Mouse (Mus musculus) CH12.LX (cell line): ENCODE measurements at regions not wholly inside any gene's neighbourhood (a gene's known extent, or its start where the extent isn't known, plus 50 kb on each side); places are given as distances from the start of the nearest gene placed in this dataset.

ENCODE experiments used
- DNase-seq: peaks from one replicate; pipeline ENCODE4 v3.0.0-alpha.2; 2013; ENCODE audit errors: extremely low read depth
- H3K27ac ChIP-seq: 2 replicates; pipeline ENCODE4 v1.5.1; 2012; ENCODE audit warnings: low read depth, mild to moderate bottlenecking, control low read depth, moderate library complexity; ENCODE audit not compliant: insufficient read depth
- H3K27me3 ChIP-seq: replicated peaks from 2 replicates; pipeline ENCODE3; 2012; ENCODE audit warnings: inconsistent platforms
- H3K36me3 ChIP-seq, 2 experiments: replicated peaks in 1 of 2; 2 replicates each; pipeline versions ENCODE3 to v1.6.1; 2012; ENCODE audit warnings: inconsistent platforms in 1 of 2, low read length in 1 of 2, mild to moderate bottlenecking in 1 of 2, mixed read lengths in 1 of 2, moderate library complexity in 1 of 2; ENCODE audit not compliant: control insufficient read depth in 1 of 2, insufficient read depth in 1 of 2
- H3K4me1 ChIP-seq, 2 experiments: 2 replicates each; pipeline ENCODE4 v1.6.1; 2012; ENCODE audit warnings: inconsistent platforms in 1 of 2, moderate library complexity in 1 of 2; ENCODE audit not compliant: insufficient read depth in 2 of 2, control insufficient read depth in 1 of 2
- H3K4me2 ChIP-seq: 2 replicates; pipeline ENCODE4 v1.6.1; 2012; ENCODE audit warnings: low read depth, mild to moderate bottlenecking, control low read depth; ENCODE audit not compliant: poor library complexity, insufficient read depth, severe bottlenecking
- H3K4me3 ChIP-seq, 3 experiments: fragments of 150-350 bp in 1 of 3; sonication (generic) in 1 of 3; replicated peaks in 1 of 3; 2 replicates each; pipeline versions ENCODE3 to v1.5.1; 2011 to 2012; ENCODE audit warnings: low read depth in 2 of 3, low read length in 2 of 3, mild to moderate bottlenecking in 2 of 3, moderate library complexity in 2 of 3, control low read depth in 1 of 3, improper control_type of control experiment in 1 of 3, inconsistent platforms in 1 of 3, mixed read lengths in 1 of 3; ENCODE audit not compliant: poor library complexity in 1 of 3
- H3K79me2 ChIP-seq: replicated peaks from 2 replicates; pipeline ENCODE4 v1.6.1; 2012; ENCODE audit warnings: mild to moderate bottlenecking, moderate library complexity; ENCODE audit not compliant: control insufficient read depth, poor library complexity, insufficient read depth, severe bottlenecking; ENCODE audit errors: extremely low read depth
- H3K9ac ChIP-seq: 2 replicates; pipeline ENCODE4 v1.6.1; 2012; ENCODE audit warnings: low read depth, mild to moderate bottlenecking, control low read depth, moderate library complexity; ENCODE audit not compliant: insufficient read depth
- H3K9me3 ChIP-seq: replicated peaks from 2 replicates; pipeline ENCODE3; 2012; ENCODE audit warnings: low read length, inconsistent platforms, mixed read lengths
- BHLHE40 ChIP-seq: IDR thresholded peaks from 2 replicates; pipeline ENCODE4 v1.6.1; 2011; ENCODE audit warnings: mild to moderate bottlenecking, low read depth, low read length, improper control_type of control experiment
- CHD1 ChIP-seq: IDR thresholded peaks from 2 replicates; pipeline ENCODE4 v1.6.1; 2012; ENCODE audit warnings: low read depth, low read length, improper control_type of control experiment, inconsistent platforms
- ETS1 ChIP-seq: conservative IDR thresholded peaks from 2 replicates; pipeline ENCODE4 v1.6.1; 2012; ENCODE audit warnings: low read depth, mild to moderate bottlenecking, inconsistent platforms, low read length, improper control_type of control experiment, moderate library complexity
- GABPA ChIP-seq: IDR thresholded peaks from 2 replicates; pipeline ENCODE4 v1.6.1; 2012; ENCODE audit warnings: low read depth, low read length, improper control_type of control experiment, inconsistent platforms; ENCODE audit not compliant: insufficient replicate concordance
- IRF4 ChIP-seq: IDR thresholded peaks from 2 replicates; pipeline ENCODE4 v1.6.1; 2014; ENCODE audit warnings: low read depth, mild to moderate bottlenecking, inconsistent platforms, low read length, improper control_type of control experiment
- JUND ChIP-seq: conservative IDR thresholded peaks from 2 replicates; pipeline ENCODE4 v1.6.1; 2011; ENCODE audit warnings: low read depth, low read length, improper control_type of control experiment
- MAFK ChIP-seq: IDR thresholded peaks from 2 replicates; pipeline ENCODE4 v1.6.1; 2011; ENCODE audit warnings: low read length, improper control_type of control experiment; ENCODE audit not compliant: insufficient replicate concordance
- MXI1 ChIP-seq: IDR thresholded peaks from 2 replicates; pipeline ENCODE4 v1.6.1; 2011; ENCODE audit warnings: mild to moderate bottlenecking, low read depth, low read length, improper control_type of control experiment
- MYC ChIP-seq: IDR thresholded peaks from 2 replicates; pipeline ENCODE4 v1.6.1; 2011; ENCODE audit warnings: low read depth, mild to moderate bottlenecking, improper control_type of control experiment, low read length
- NELFE ChIP-seq: IDR thresholded peaks from 2 replicates; pipeline ENCODE4 v1.6.1; 2011; ENCODE audit warnings: low read depth, low read length, improper control_type of control experiment
- NRF1 ChIP-seq: IDR thresholded peaks from 2 replicates; pipeline ENCODE4 v1.6.1; 2014; ENCODE audit warnings: low read depth, mild to moderate bottlenecking, inconsistent platforms, low read length, improper control_type of control experiment, moderate library complexity
- PAX5 ChIP-seq: IDR thresholded peaks from 2 replicates; pipeline ENCODE4 v1.6.1; 2012; ENCODE audit warnings: low read length, inconsistent platforms, mixed read lengths
- POLR2A ChIP-seq: IDR thresholded peaks from 2 replicates; pipeline ENCODE4 v1.6.1; 2011; ENCODE audit warnings: low read depth, mild to moderate bottlenecking, improper control_type of control experiment, low read length
- POLR2AphosphoS2 ChIP-seq: IDR thresholded peaks from 2 replicates; pipeline ENCODE4 v1.6.1; 2011; ENCODE audit warnings: low read depth, low read length, improper control_type of control experiment
- RCOR1 ChIP-seq: conservative IDR thresholded peaks from 2 replicates; pipeline ENCODE4 v1.6.1; 2012; ENCODE audit warnings: low read depth, mild to moderate bottlenecking, inconsistent platforms, low read length, improper control_type of control experiment
- SMC3 ChIP-seq: IDR thresholded peaks from 2 replicates; pipeline ENCODE4 v1.6.1; 2011; ENCODE audit warnings: low read depth, low read length, improper control_type of control experiment
- TBP ChIP-seq: conservative IDR thresholded peaks from 2 replicates; pipeline ENCODE4 v1.6.1; 2011; ENCODE audit warnings: low read depth, low read length, improper control_type of control experiment
- UBTF ChIP-seq: IDR thresholded peaks from 2 replicates; pipeline ENCODE4 v1.6.1; 2012; ENCODE audit warnings: low read depth, mild to moderate bottlenecking, inconsistent platforms, low read length, improper control_type of control experiment, moderate library complexity
- USF1 ChIP-seq: IDR thresholded peaks from 2 replicates; pipeline ENCODE4 v1.6.1; 2014; ENCODE audit warnings: low read depth, mild to moderate bottlenecking, inconsistent platforms, low read length, improper control_type of control experiment
- USF2 ChIP-seq: conservative IDR thresholded peaks from 2 replicates; pipeline ENCODE4 v1.6.1; 2011; ENCODE audit warnings: low read depth, low read length, improper control_type of control experiment
- ZMIZ1 ChIP-seq: IDR thresholded peaks from 2 replicates; pipeline ENCODE4 v1.6.1; 2012; ENCODE audit warnings: low read depth, mild to moderate bottlenecking, inconsistent platforms, low read length, improper control_type of control experiment
- ZNF384 ChIP-seq: IDR thresholded peaks from 2 replicates; pipeline ENCODE4 v1.6.1; 2012; ENCODE audit warnings: low read depth, low read length, improper control_type of control experiment, inconsistent platforms
- dilution Hi-C: fragments of 300-500 bp; cut with MboI; formaldehyde crosslinking; loops from 2 replicates; pipeline ENCODE4 v1.14.3; 2020; ENCODE audit warnings: low sequenced_read_pairs; ENCODE audit not compliant: extremely low pct_unique_long_range_greater_than_20kb, extremely low pct_ligation_motif_present
- in situ Hi-C: fragments of 300-500 bp; cut with MboI; formaldehyde crosslinking; loops from 3 replicates; pipeline ENCODE4 v1.14.3; 2019; ENCODE audit warnings: low sequenced_read_pairs, low pct_ligation_motif_present, low pct_unique_long_range_greater_than_20kb, mixed read lengths

- DNase-seq, result no peak
- no peak for TF ChIP-seq TBP
- no peak for TF ChIP-seq GABPA
- TF ChIP-seq IRF4, result no peak
- TF ChIP-seq MXI1, result no peak
- TF ChIP-seq USF2, result no peak
- TF ChIP-seq POLR2AphosphoS2, result no peak
- TF ChIP-seq UBTF, result no peak
- TF ChIP-seq ZNF384, result no peak
- TF ChIP-seq PAX5, result no peak
- TF ChIP-seq ETS1, result no peak
- TF ChIP-seq ZMIZ1, result no peak
- Histone ChIP-seq H3K9me3 (no peaks in the 10 kb centered on the region), H3K4me1 (no peaks in the 10 kb centered on the region), H3K27me3 (no peaks in the 10 kb centered on the region), H3K27ac (no peak overlapping the region), H3K4me2 (no peak overlapping the region), H3K36me3 (no peaks in the 10 kb centered on the region), H3K4me3 (no peak overlapping the region), H3K9ac (no peak overlapping the region), H3K79me2 (no peaks in the 10 kb centered on the region)
- in situ Hi-C loops (no loop called here), dilution Hi-C loops (no loop called here)
Observed at GRCm38 (mm10) chr1:34761436-34761835, 81.4 kb downstream of the Fam168b start.

GRCm38 (mm10) chr1:34761870-34762269 is 81.0 kb downstream of the Fam168b start:
- no peaks in the 10 kb centered on the region for H3K27me3 ChIP-seq
- no peak overlapping the region for H3K4me2 ChIP-seq

More at GRCm38 (mm10) chr1:34761870-34762269, 81.0 kb downstream of the Fam168b start:
- in situ Hi-C loops (no loop called here), dilution Hi-C loops (no loop called here)
- H3K4me3 ChIP-seq, result no peak overlapping the region
- no peak for DNase-seq
- H3K4me1 ChIP-seq, result no peaks in the 10 kb centered on the region
- H3K9ac ChIP-seq, result no peak overlapping the region
- H3K79me2 ChIP-seq, result no peaks in the 10 kb centered on the region
- no peaks in the 10 kb centered on the region for H3K36me3 ChIP-seq
- no peak overlapping the region for H3K27ac ChIP-seq
- no peaks in the 10 kb centered on the region for H3K9me3 ChIP-seq
- no peak for TF ChIP-seq JUND
- no peak for TF ChIP-seq SMC3
- TF ChIP-seq NELFE, result no peak
- no peak for TF ChIP-seq USF1
- no peak for TF ChIP-seq CHD1
- no peak for TF ChIP-seq POLR2A
- no peak for TF ChIP-seq BHLHE40
- TF ChIP-seq NRF1, result no peak
- no peak for TF ChIP-seq POLR2AphosphoS2
- no peak for TF ChIP-seq RCOR1
- TF ChIP-seq USF2, result no peak
- TF ChIP-seq MYC, result no peak
- no peak for TF ChIP-seq MAFK
